Mouse (Mus musculus): ENCODE measurements around the gene Clca4a.
A peak's percentile ranks its signal among the peaks of the same experiment; 100 is the strongest.
"Not testable (repeated sequence)": the region's sequence is repeated elsewhere in the genome, so short reads cannot be mapped to it uniquely, and the experiment has no call there.

Gene Clca4a

GRCm38 (mm10) chr3:144974945-144975344, at the start of gene Clca4a:
Clca4a (minus strand) TSS chr3:144975045.
- no peak for DNase-seq (ENCODE audit: inconsistent age in 2 of 2, low spot score in 1 of 2)

DNA sequence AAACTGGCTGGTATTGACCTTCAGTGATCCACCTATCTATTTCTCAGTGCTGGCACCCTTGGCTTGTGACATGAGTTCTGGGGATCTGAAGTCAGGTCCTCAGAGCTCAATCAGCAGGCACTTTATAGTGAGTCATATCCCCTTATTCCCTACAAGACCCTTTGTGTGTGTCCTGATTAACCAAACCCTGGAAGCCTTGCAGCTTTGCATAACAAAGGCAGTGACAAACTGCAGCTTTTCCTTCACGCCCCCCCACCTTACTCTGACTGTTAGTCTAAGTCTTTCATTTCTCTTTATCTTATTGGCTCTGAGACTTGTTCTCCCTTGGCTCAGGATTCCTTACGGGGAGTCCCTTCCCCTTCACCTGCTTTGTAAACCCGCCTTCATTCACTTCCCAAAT, 43.0 kb upstream of the Clca4a start:
- no peak for DNase-seq (ENCODE audit: inconsistent age in 2 of 2, low spot score in 1 of 2)

DNA sequence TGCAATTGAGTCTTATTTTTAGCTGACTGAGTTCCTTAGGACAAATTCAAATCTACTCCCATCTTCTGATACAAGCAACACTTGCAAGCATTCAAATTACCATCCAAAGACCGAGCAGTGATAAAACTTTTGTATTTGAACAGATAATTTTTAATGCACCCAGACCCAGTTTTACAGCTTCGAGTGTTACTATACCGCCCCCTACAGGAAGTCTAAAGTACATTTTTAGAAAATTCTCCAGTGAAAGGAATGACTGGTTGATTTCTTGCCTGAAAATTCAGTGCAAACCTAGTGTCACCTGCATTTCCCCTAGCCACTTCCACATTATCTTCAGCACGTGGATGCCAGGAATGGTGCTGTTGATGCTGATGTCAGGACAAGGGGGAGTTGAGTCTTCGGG, 29.6 kb upstream of the Clca4a start:
- DNase-seq (ENCODE audit: inconsistent age in 2 of 2, low spot score in 1 of 2), result peak in 1 of 2 experiments; percentile 38

DNA sequence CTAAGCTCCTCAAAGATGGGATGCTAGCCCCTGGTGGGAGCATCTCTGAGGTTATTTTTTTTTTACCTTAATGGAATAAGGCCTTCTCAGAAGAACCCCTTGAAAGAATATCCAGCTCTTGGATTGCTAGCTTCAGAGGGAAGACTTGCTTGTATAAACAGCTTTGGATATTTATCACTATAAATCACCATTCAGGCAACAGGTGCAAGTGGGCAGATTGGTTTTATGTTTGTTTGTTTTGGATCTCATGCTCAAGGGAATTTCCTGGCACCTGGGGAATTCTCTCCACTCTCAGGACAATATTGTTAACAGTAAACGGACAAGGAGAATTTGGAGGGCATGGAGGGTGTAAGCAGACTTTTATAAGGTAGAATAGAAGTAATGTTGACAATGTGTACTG, 26.1 kb upstream of the Clca4a start:
- no peak for DNase-seq (ENCODE audit: inconsistent age in 2 of 2, low spot score in 1 of 2)

DNA sequence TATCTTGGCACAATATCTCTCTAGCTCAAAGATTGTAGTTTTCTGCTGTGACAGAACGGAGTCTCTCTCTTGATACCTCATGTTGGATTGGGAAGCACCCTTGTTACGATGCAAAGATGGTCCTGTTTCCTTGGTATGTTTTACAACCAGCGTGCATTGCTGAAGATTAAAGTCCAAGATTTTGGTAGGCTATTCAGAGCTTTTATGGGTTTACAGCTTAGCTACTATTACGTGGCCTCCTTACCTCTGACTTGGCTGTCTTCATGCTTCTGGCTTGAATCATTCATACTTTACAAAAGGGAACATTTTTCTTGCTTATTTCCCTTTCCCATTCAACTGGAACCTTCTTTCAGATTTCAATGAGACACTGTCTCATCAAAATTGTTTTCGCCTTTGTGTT, 18.2 kb upstream of the Clca4a start:
- DNase-seq (ENCODE audit: inconsistent age in 2 of 2, low spot score in 1 of 2), result no peak

GRCm38 (mm10) chr3:144992618-144993017, 17.8 kb upstream of the Clca4a start:
- DNase-seq (ENCODE audit: inconsistent age in 2 of 2, low spot score in 1 of 2), result no peak

DNA sequence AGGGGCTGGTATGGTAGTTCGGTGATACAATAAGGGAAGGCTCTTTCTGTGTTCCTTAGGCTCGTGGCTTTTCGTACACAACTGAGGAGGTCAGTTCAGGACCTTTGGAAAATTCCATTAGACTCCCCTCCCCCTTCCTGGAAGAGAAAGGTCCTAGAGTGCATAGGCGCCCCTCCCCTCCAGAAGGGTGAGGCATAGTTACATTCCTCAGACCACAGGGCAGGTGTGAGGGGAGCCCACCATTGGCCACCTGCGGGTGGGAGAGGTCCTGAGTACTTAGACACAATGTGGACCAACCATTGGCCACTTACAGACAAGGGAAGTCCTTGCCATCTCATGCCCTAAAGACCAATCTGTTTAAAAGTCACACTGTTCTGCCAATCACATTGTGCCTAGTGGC, 11.0 kb upstream of the Clca4a start:
- no peak for DNase-seq (ENCODE audit: inconsistent age in 2 of 2, low spot score in 1 of 2)

- peak; percentile 48 to 57 for DNase-seq (ENCODE audit: inconsistent age in 2 of 2, low spot score in 1 of 2)
Observed at GRCm38 (mm10) chr3:144980551-144980950, 5.7 kb upstream of the Clca4a start.

GRCm38 (mm10) chr3:144977631-144978030, 2.8 kb upstream of the Clca4a start:
- DNase-seq (ENCODE audit: inconsistent age in 2 of 2, low spot score in 1 of 2), result no peak

- DNase-seq (ENCODE audit: inconsistent age in 2 of 2, low spot score in 1 of 2), result peak in 1 of 2 experiments; percentile 20
Observed at GRCm38 (mm10) chr3:144976091-144976490, 1.2 kb upstream of the Clca4a start.

DNA sequence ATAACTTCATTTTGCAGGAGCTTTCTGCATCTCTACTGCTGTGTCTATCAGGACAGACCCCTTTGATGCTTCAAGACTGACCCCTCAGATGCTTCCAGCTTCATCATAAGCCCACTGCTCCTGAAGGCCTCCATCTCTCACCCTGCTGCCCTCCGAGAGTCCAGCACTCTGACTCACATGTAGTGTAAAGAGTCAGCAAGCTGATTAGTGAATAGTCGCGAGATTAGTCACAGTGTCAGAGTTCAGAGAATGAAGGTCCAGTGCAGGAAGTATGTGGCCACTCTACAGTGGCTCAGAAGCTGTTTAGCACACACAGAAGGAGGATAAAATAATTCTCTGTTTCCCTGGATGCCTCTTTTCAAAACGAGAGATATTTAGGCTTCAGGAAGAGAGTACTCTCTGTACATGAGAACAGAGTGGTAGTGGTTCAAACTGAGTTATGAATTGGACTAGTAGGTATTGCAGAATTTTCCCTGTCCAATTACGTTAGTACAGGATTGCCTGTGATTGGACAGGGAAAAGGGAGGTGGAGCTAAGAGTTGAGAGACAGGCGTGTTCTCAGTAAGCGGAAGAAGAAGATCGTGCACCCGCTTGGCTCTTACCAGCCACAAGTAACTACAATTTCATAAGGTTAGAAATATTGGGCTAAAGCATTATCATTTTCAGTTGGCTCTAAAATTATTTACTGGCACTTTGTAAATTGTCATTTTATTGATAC, 3.1 kb downstream of the Clca4a start:
- DNase-seq (ENCODE audit: inconsistent age in 2 of 2, low spot score in 1 of 2), result peak; percentile 22 to 58

GRCm38 (mm10) chr3:144969755-144970154, 5.1 kb downstream of the Clca4a start:
- DNase-seq (ENCODE audit: inconsistent age in 2 of 2, low spot score in 1 of 2), result no peak

DNA sequence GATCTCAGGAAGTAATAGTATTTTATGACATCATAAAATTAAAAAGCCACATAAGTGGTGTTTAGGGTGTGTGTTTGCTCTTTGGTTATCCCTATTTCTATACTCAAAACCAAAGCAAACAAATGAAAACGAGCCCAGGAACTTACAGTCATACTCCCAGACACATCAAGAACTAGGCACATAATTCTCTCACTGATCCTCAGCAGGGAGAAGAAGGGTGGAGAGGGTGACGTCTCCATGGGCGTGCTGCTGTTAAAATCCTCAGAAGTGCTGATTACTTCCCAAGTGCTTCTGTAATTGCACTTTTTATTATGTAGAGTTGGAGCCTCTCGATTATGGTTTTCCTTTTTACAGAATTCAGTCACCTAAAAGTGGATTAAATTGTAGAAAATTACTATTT, 8.8 kb downstream of the Clca4a start:
- no peak for DNase-seq (ENCODE audit: inconsistent age in 2 of 2, low spot score in 1 of 2)

- peak in 1 of 2 experiments; percentile 32 for DNase-seq (ENCODE audit: inconsistent age in 2 of 2, low spot score in 1 of 2)
Observed at GRCm38 (mm10) chr3:144950829-144951228, 24.0 kb downstream of the Clca4a start.

DNA sequence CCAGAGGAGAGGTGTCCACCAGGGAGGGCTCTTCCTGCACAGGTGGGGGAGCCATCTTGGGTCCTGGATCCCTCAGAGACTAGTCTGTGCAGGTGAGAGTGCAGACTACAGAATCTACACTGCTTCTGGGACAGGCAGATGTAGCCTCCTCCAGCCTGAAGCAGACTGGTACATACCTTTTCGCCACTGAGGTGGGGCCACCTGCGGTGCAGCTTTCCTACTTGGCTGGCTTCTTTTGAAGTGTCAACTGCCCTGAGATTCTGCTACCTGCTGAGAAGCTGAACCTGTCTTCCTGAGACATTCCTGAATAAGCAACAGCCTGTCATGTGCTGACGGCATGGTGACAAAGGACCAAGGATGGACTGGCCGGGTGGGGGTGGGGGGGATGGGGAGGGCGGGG, 27.5 kb downstream of the Clca4a start:
- not testable (repeated sequence) for DNase-seq (ENCODE audit: inconsistent age in 2 of 2, low spot score in 1 of 2)

DNA sequence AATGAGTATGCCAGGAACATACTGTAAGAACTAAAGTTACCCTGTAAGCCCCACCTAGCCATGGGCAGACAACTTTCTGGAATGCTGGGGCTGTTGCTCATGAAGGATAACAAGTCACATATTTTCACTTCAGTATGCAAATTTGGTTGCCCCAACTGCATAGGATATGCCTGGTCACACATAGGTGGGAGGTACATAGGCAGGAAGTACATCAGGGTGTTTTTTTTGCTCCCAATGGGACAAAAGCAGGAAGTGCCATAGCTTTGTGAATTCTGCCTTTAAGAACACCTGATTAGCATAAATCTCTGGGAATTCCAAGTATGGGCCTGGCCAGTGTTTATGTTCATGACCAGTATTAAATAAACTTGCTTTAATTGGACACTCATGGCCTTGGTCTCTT, 41.2 kb downstream of the Clca4a start:
- not testable (repeated sequence) for DNase-seq (ENCODE audit: inconsistent age in 2 of 2, low spot score in 1 of 2)

DNA sequence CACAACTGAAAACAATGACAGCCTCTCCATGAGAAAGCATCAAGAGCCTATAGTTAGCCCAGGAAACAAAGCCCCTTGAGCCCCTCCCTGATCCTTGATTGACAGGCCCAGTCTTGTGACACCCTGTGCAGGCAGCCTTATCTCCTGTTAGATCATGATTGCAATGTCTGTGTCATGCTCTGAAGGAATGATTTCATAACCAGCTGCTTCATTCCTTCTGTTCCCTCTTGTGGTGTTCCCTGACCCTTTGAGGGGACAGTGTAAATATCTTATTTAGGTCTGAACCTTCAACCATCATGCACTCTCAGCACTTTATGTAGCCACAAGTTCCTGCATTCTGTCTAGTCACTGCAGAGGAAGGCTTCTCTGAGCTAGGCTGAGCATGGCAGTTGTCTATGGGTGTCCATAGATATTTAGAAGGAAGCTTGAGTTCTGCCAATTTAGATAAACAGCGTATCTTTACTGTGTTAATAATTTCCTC, 41.8 kb downstream of the Clca4a start:
- DNase-seq (ENCODE audit: inconsistent age in 2 of 2, low spot score in 1 of 2), result no peak

- DNase-seq (ENCODE audit: inconsistent age in 2 of 2, low spot score in 1 of 2), result no peak
Observed at GRCm38 (mm10) chr3:144932335-144932734, 42.5 kb downstream of the Clca4a start, which contains the start of gene Clca4b. Clca4b (minus strand) TSS chr3:144932529.

DNA sequence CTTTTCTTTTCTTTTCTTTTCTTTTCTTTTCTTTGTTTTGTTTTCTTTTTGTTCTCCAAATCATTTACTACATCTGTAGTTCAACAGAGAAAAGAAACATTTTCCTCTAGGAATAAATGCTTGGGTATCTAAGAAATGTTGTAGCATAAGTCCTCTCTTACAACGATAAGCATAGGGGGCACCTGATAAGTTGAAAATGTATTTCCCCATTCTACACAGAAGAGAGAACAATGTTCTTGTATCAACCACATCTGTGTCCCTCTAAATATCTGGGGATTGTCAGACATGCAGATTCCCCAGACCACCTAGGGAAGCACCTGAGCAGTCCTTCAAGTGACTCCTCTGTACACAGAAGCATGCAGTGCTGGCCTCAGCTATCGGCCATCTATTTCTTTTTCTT, 60.8 kb downstream of the Clca4a start:
- no peak for DNase-seq (ENCODE audit: inconsistent age in 2 of 2, low spot score in 1 of 2)
